In the genomic region with DNA sequence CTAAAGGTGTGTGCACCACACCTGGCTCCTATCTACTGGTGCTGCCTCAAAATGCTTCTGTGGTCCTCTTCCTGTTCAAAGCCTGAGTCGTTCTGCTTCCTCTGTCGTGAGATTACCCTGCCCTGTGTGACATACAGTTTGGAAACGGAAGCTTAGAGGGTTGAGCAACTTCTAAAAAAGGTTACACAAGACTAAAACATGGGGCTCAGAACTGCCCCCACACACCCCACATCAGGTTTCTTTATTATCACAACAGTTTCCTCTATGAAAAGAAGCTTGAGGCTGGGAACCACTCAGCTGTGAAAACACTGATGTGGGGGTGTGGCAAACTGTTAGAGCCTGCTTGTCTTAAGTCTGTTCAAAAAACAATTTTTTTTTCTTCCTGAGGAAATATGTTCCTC, we compare ENCODE assay signal across 8 mouse cellular contexts. TPM values are rescaled to one million over a fixed set of nuclear protein-coding genes. Genes with fewer than 3 reads are reported as not detected.
DNase-seq lines count a peak whose midpoint lies in the region; ATAC-seq and TF ChIP-seq lines count a peak whose summit lies in the region.

No protein-coding gene starts in this region.

- H3K9ac ChIP-seq in liver, adult 2 months (ENCODE audit: low read depth, low read length), result no peak overlapping the region
- no peak overlapping the region for H3K9ac ChIP-seq in heart, embryonic 16.5 days (ENCODE audit: low read length)
- H3K9ac ChIP-seq in forebrain, embryonic 13.5 days, result no peak overlapping the region

- no peak overlapping the region for H3K4me3 ChIP-seq in liver, adult 2 months (ENCODE audit: insufficient read depth, low read depth, low read length)
- no peak overlapping the region for H3K4me3 ChIP-seq in heart, embryonic 16.5 days (ENCODE audit: low read length)
- H3K4me3 ChIP-seq in forebrain, embryonic 13.5 days, result no peak overlapping the region

- H3K27me3 ChIP-seq in liver, adult 2 months (ENCODE audit: control insufficient read depth, insufficient read depth, low read length), result no peaks in the 10 kb centered on the region
- H3K27me3 ChIP-seq in heart, embryonic 16.5 days (ENCODE audit: control insufficient read depth, insufficient read depth, low read length), result no peaks in the 10 kb centered on the region
- H3K27me3 ChIP-seq in forebrain, embryonic 13.5 days, result no peaks in the 10 kb centered on the region

- H3K36me3 ChIP-seq in liver, adult 2 months (ENCODE audit: control insufficient read depth, insufficient read depth, low read length), result peaks cover 2% of the 10 kb centered on the region; the same call in 1 of the 2 replicates
- no peaks in the 10 kb centered on the region for H3K36me3 ChIP-seq in heart, embryonic 16.5 days (ENCODE audit: control insufficient read depth, insufficient read depth)
- no peaks in the 10 kb centered on the region for H3K36me3 ChIP-seq in forebrain, embryonic 13.5 days (ENCODE audit: poor library complexity, severe bottlenecking)

- H3K4me1 ChIP-seq in liver, adult 2 months (ENCODE audit: control insufficient read depth, insufficient read depth, low read length), result peaks cover 19% of the 10 kb centered on the region
- H3K4me1 ChIP-seq in heart, embryonic 16.5 days (ENCODE audit: control insufficient read depth, insufficient read depth, low read length), result peaks cover 26% of the 10 kb centered on the region
- H3K4me1 ChIP-seq in forebrain, embryonic 13.5 days, result 0 out of 2 replicates have a peak, but pooled peaks cover 3% of the 10 kb centered on the region

- peak overlapping the region; percentile 34; the same call in 1 of the 2 replicates for H3K4me2 ChIP-seq in heart, embryonic 16.5 days (ENCODE audit: low read depth, low read length)
- H3K4me2 ChIP-seq in forebrain, embryonic 13.5 days, result no peak overlapping the region

- no peaks in the 10 kb centered on the region; the same call in 1 of the 2 replicates for H3K9me3 ChIP-seq in heart, embryonic 16.5 days (replicated peaks; ENCODE audit: control insufficient read depth, low read length)
- H3K9me3 ChIP-seq in forebrain, embryonic 13.5 days (replicated peaks), result no peaks in the 10 kb centered on the region

- no peak overlapping the region for H3K27ac ChIP-seq in liver, adult 2 months (replicated peaks; ENCODE audit: insufficient read depth, low read depth, low read length)
- H3K27ac ChIP-seq in heart, embryonic 16.5 days (ENCODE audit: low read length), result peak overlapping the region; percentile 48
- H3K27ac ChIP-seq in forebrain, embryonic 13.5 days, result no peak overlapping the region

- DNase-seq in liver, adult 2 months (ENCODE audit: extremely low read depth, low read depth, low spot score), result peak; percentile 61
- DNase-seq in liver, result no peak
- peak; percentile 57 for DNase-seq in thymus, postnatal 25 days
- DNase-seq in adrenal gland, adult 8-10 months, result no peak
- no peak for DNase-seq in gastrocnemius, adult 8-10 months (ENCODE audit: low spot score in 2 of 2)

- peak; percentile 61 for ATAC-seq in heart, embryonic 16.5 days (replicated peaks; ENCODE audit: extremely low read depth, insufficient read depth, low FRiP score)
- ATAC-seq in megakaryocyte progenitor cell, adult 5-6 weeks (replicated peaks; ENCODE audit: poor library complexity), result peak; percentile 81
- no peak for ATAC-seq in forebrain, embryonic 13.5 days

- TF ChIP-seq POLR2A in liver, adult 2 months (IDR thresholded peaks at IDR 0.05; ENCODE audit: extremely low read depth, insufficient read depth, low read length), result no peak

- TF ChIP-seq CTCF in liver, adult 2 months (IDR thresholded peaks at IDR 0.05; ENCODE audit: low read depth, low read length), result no peak

- WGBS in liver, adult 2 months, result 2% methylated on average over 3 of the region's 3 CpGs
- 31% methylated on average over 3 of the region's 3 CpGs for WGBS in heart, embryonic 16.5 days
- WGBS in forebrain, embryonic 13.5 days, result 78% methylated on average over 3 of the region's 3 CpGs

- peaks cover 8% of the 10 kb centered on the region; the same call in 1 of the 2 replicates for H3K79me2 ChIP-seq in liver, adult 2 months (ENCODE audit: control insufficient read depth, insufficient read depth, low read length)

RNA-seq across cellular contexts. Expression of gene Inpp1, which starts 17.1 kb away (rescaled TPM):
- 5.4 and 7.3 TPM in 2 replicates for total RNA-seq in liver, adult 2 months (2014; rRNA removed)
- 4.1 and 5.6 TPM in 2 replicates for polyA plus RNA-seq in liver, adult 2 months (2012; rRNA removed)
- polyA plus RNA-seq in heart, embryonic 16.5 days (2015; fragmentation: Nextera tagmentation; extraction: Ambion mirVana), result 17.5 and 18.6 TPM in 2 replicates
- 9.8 and 14.7 TPM in 2 replicates for total RNA-seq in megakaryocyte progenitor cell, adult 5-6 weeks (2015)
- total RNA-seq in megakaryocyte progenitor cell, adult 5-6 weeks (2017), result 8.5 and 23.8 TPM in 2 replicates
- polyA plus RNA-seq in forebrain, embryonic 13.5 days (2015; fragmentation: Nextera tagmentation; extraction: Ambion mirVana), result 13.5 and 18.3 TPM in 2 replicates
- total RNA-seq in adrenal gland, adult 8-10 months (2022), result 10 to 100 TPM; 17.1 to 24.0 (median 21.0) TPM
- total RNA-seq in gastrocnemius, adult 8-10 months (2022), result 1 to 10 TPM; 4.4 to 7.6 (median 6.5) TPM

RNA-seq across cellular contexts. Expression of gene Hibch, which starts 44.4 kb away (rescaled TPM):
- 81.8 and 123 TPM in 2 replicates for total RNA-seq in liver, adult 2 months (2014; rRNA removed)
- 53.3 and 55.7 TPM in 2 replicates for polyA plus RNA-seq in liver, adult 2 months (2012; rRNA removed)
- polyA plus RNA-seq in heart, embryonic 16.5 days (2015; fragmentation: Nextera tagmentation; extraction: Ambion mirVana), result 34.8 and 35.5 TPM in 2 replicates
- total RNA-seq in megakaryocyte progenitor cell, adult 5-6 weeks (2015), result 51.9 and 62.8 TPM in 2 replicates
- 98.5 and 170 TPM in 2 replicates for total RNA-seq in megakaryocyte progenitor cell, adult 5-6 weeks (2017)
- 23.9 and 25.1 TPM in 2 replicates for polyA plus RNA-seq in forebrain, embryonic 13.5 days (2015; fragmentation: Nextera tagmentation; extraction: Ambion mirVana)
- total RNA-seq in adrenal gland, adult 8-10 months (2022), result 10 to 100 TPM; 60.7 to 75.4 (median 64.0) TPM
- 10 to 100 TPM; 33.8 to 38.1 (median 36.5) TPM for total RNA-seq in gastrocnemius, adult 8-10 months (2022)

Comparison
In these comparisons a context has a peak if more than half of its experiments do, and no peak if none do; other contexts are left out.
1. DNase-seq: peak in liver, adult 2 months (single experiment) and thymus, postnatal 25 days (single experiment); none in liver (single experiment), adrenal gland, adult 8-10 months (single experiment) and gastrocnemius, adult 8-10 months (0 of 2).